Mouse (Mus musculus) MEL (cell line): ENCODE measurements around the gene Selenow. TPM values are rescaled to one million over a fixed set of nuclear protein-coding genes. Genes with fewer than 3 reads are reported as not detected.

Source experiments
- DNase-seq: peaks from one replicate; pipeline ENCODE4 v3.0.0; 2011; ENCODE audit warnings: low read depth, low spot score
- H3K27ac ChIP-seq: 2 replicates; pipeline ENCODE4 v1.5.1; 2012; ENCODE audit warnings: low read depth, mild to moderate bottlenecking, control low read depth, low read length, moderate library complexity; ENCODE audit not compliant: control insufficient read depth
- H3K27me3 ChIP-seq, 2 experiments: fragments of 150-350 bp in 1 of 2; sonication (generic) in 1 of 2; 2 replicates each; pipeline ENCODE4 v1.6.1; 2012; ENCODE audit warnings: low read length in 2 of 2, mild to moderate bottlenecking in 2 of 2, improper control_type of control experiment in 1 of 2, moderate library complexity in 1 of 2; ENCODE audit not compliant: insufficient read depth in 2 of 2, control insufficient read depth in 1 of 2
- H3K36me3 ChIP-seq, 2 experiments: 2 replicates each; pipeline ENCODE4 v1.6.1; 2012 to 2014; ENCODE audit warnings: low read length in 2 of 2, improper control_type of control experiment in 1 of 2, inconsistent platforms in 1 of 2, mild to moderate bottlenecking in 1 of 2; ENCODE audit not compliant: insufficient read depth in 2 of 2, control insufficient read depth in 1 of 2
- H3K4me1 ChIP-seq, 2 experiments: fragments of 150-350 bp in 1 of 2; sonication (generic) in 1 of 2; 2 replicates each; pipeline ENCODE4 v1.6.1; 2012; ENCODE audit warnings: low read length in 2 of 2, improper control_type of control experiment in 1 of 2, mild to moderate bottlenecking in 1 of 2; ENCODE audit not compliant: insufficient read depth in 2 of 2, control insufficient read depth in 1 of 2
- H3K4me3 ChIP-seq, 2 experiments: fragments of 150-350 bp in 1 of 2; sonication (generic) in 1 of 2; 2 replicates each; pipeline ENCODE4 v1.5.1; 2012; ENCODE audit warnings: low read depth in 2 of 2, low read length in 2 of 2, mild to moderate bottlenecking in 2 of 2, moderate library complexity in 2 of 2, control low read depth in 1 of 2, improper control_type of control experiment in 1 of 2; ENCODE audit not compliant: control insufficient read depth in 1 of 2, insufficient read depth in 1 of 2
- H3K79me2 ChIP-seq: 2 replicates; pipeline ENCODE4 v1.6.1; 2012; ENCODE audit warnings: mild to moderate bottlenecking, low read length, moderate library complexity; ENCODE audit not compliant: control insufficient read depth, poor library complexity, insufficient read depth
- H3K9ac ChIP-seq: 2 replicates; pipeline ENCODE4 v1.6.1; 2012; ENCODE audit warnings: low read depth, mild to moderate bottlenecking, control low read depth, low read length, moderate library complexity; ENCODE audit not compliant: control insufficient read depth, poor library complexity, severe bottlenecking
- H3K9me3 ChIP-seq: fragments of 150-350 bp; sonication (generic); replicated peaks from 2 replicates; pipeline ENCODE4 v1.6.1; 2012; ENCODE audit warnings: mild to moderate bottlenecking, low read length, improper control_type of control experiment, moderate library complexity; ENCODE audit not compliant: insufficient read depth
- BHLHE40 ChIP-seq: IDR thresholded peaks from 2 replicates; pipeline ENCODE4 v1.6.1; 2012; ENCODE audit warnings: low read depth, mild to moderate bottlenecking, inconsistent platforms, low read length, improper control_type of control experiment, borderline replicate concordance
- CHD2 ChIP-seq: IDR thresholded peaks from 2 replicates; pipeline ENCODE4 v1.6.1; 2011; ENCODE audit warnings: low read length, improper control_type of control experiment
- CTCF ChIP-seq, 3 experiments: IDR thresholded peaks in 2 of 3; conservative IDR thresholded peaks in 1 of 3; 2 replicates each; pipeline ENCODE4 v1.5.1; 2011 to 2012; ENCODE audit warnings: low read length in 3 of 3, low read depth in 2 of 3, mild to moderate bottlenecking in 2 of 3, improper control_type of control experiment in 1 of 3, inconsistent platforms in 1 of 3, mixed read lengths in 1 of 3, moderate library complexity in 1 of 3; ENCODE audit not compliant: control insufficient read depth in 1 of 3, insufficient read depth in 1 of 3, poor library complexity in 1 of 3, severe bottlenecking in 1 of 3
- ELF1 ChIP-seq: IDR thresholded peaks from 2 replicates; pipeline ENCODE4 v1.6.1; 2014; ENCODE audit warnings: low read depth, mild to moderate bottlenecking, inconsistent platforms, low read length, improper control_type of control experiment, moderate library complexity
- ETS1 ChIP-seq: IDR thresholded peaks from 2 replicates; pipeline ENCODE4 v1.6.1; 2012; ENCODE audit warnings: low read depth, mild to moderate bottlenecking, inconsistent platforms, low read length, improper control_type of control experiment, moderate library complexity
- GABPA ChIP-seq: IDR thresholded peaks from 2 replicates; pipeline ENCODE4 v1.6.1; 2012; ENCODE audit warnings: low read depth, mild to moderate bottlenecking, inconsistent platforms, low read length, improper control_type of control experiment, moderate library complexity
- GATA1 ChIP-seq: IDR thresholded peaks from 2 replicates; pipeline ENCODE4 v1.6.1; 2011; ENCODE audit warnings: low read depth, low read length, improper control_type of control experiment
- HCFC1 ChIP-seq: IDR thresholded peaks from 2 replicates; pipeline ENCODE4 v1.6.1; 2012; ENCODE audit warnings: low read depth, mild to moderate bottlenecking, inconsistent platforms, low read length, improper control_type of control experiment, moderate library complexity
- KAT2A ChIP-seq: conservative IDR thresholded peaks from 2 replicates; pipeline ENCODE4 v1.6.1; 2012; ENCODE audit warnings: low read depth, low read length, improper control_type of control experiment, inconsistent platforms
- MAX ChIP-seq: IDR thresholded peaks from 2 replicates; pipeline ENCODE4 v1.6.1; 2011; ENCODE audit warnings: low read length, improper control_type of control experiment
- MEF2A ChIP-seq: IDR thresholded peaks from 2 replicates; pipeline ENCODE4 v1.6.1; 2014; ENCODE audit warnings: low read depth, mild to moderate bottlenecking, inconsistent platforms, low read length, improper control_type of control experiment; ENCODE audit not compliant: poor library complexity, insufficient replicate concordance, severe bottlenecking; ENCODE audit errors: extremely low read depth
- MXI1 ChIP-seq: IDR thresholded peaks from 2 replicates; pipeline ENCODE4 v1.6.1; 2011; ENCODE audit warnings: mild to moderate bottlenecking, low read depth, low read length, improper control_type of control experiment
- MYB ChIP-seq: IDR thresholded peaks from 2 replicates; pipeline ENCODE4 v1.6.1; 2011; ENCODE audit warnings: mild to moderate bottlenecking, low read depth, low read length, improper control_type of control experiment
- MYC ChIP-seq: IDR thresholded peaks from 2 replicates; pipeline ENCODE4 v1.6.1; 2011; ENCODE audit warnings: low read depth, mild to moderate bottlenecking, low read length, improper control_type of control experiment, moderate library complexity
- NELFE ChIP-seq: IDR thresholded peaks from 2 replicates; pipeline ENCODE4 v1.6.1; 2011; ENCODE audit warnings: low read depth, low read length, improper control_type of control experiment
- NRF1 ChIP-seq: IDR thresholded peaks from 2 replicates; pipeline ENCODE4 v1.6.1; 2014; ENCODE audit warnings: low read depth, mild to moderate bottlenecking, inconsistent platforms, low read length, improper control_type of control experiment, moderate library complexity; ENCODE audit not compliant: poor library complexity, insufficient read depth, severe bottlenecking
- POLR2A ChIP-seq, 2 experiments: IDR thresholded peaks; 2 replicates each; pipeline ENCODE4 v1.6.1; 2011 to 2012; ENCODE audit warnings: low read length in 2 of 2, mild to moderate bottlenecking in 2 of 2, control low read depth in 1 of 2, improper control_type of control experiment in 1 of 2, low read depth in 1 of 2, moderate library complexity in 1 of 2; ENCODE audit not compliant: control insufficient read depth in 1 of 2, insufficient read depth in 1 of 2, poor library complexity in 1 of 2
- POLR2AphosphoS2 ChIP-seq: IDR thresholded peaks from 2 replicates; pipeline ENCODE4 v1.6.1; 2011; ENCODE audit warnings: low read length, improper control_type of control experiment
- POLR2AphosphoS5 ChIP-seq: IDR thresholded peaks from 2 replicates; pipeline ENCODE4 v1.6.1; 2012; ENCODE audit warnings: low read depth, borderline replicate concordance, mild to moderate bottlenecking, inconsistent platforms, low read length, moderate library complexity, mixed read lengths
- RAD21 ChIP-seq: IDR thresholded peaks from 2 replicates; pipeline ENCODE4 v1.6.1; 2011; ENCODE audit warnings: mild to moderate bottlenecking, low read depth, low read length, improper control_type of control experiment
- SIN3A ChIP-seq: IDR thresholded peaks from 2 replicates; pipeline ENCODE4 v1.6.1; 2012; ENCODE audit warnings: low read length, improper control_type of control experiment, inconsistent platforms
- TAL1 ChIP-seq: IDR thresholded peaks from 2 replicates; pipeline ENCODE4 v1.6.1; 2012; ENCODE audit warnings: mild to moderate bottlenecking, inconsistent platforms, low read length, moderate library complexity, mixed read lengths
- TBP ChIP-seq: IDR thresholded peaks from 2 replicates; pipeline ENCODE4 v1.8.0; 2011; ENCODE audit warnings: low read depth, low read length, improper control_type of control experiment
- TCF12 ChIP-seq: IDR thresholded peaks from 2 replicates; pipeline ENCODE4 v1.6.1; 2014; ENCODE audit warnings: low read depth, mild to moderate bottlenecking, inconsistent platforms, low read length, improper control_type of control experiment, moderate library complexity
- USF1 ChIP-seq: IDR thresholded peaks from 2 replicates; pipeline ENCODE4 v1.6.1; 2014; ENCODE audit warnings: low read depth, mild to moderate bottlenecking, inconsistent platforms, low read length, improper control_type of control experiment, moderate library complexity
- ZC3H11A ChIP-seq: IDR thresholded peaks from 2 replicates; pipeline ENCODE4 v1.6.1; 2012; ENCODE audit warnings: low read depth, mild to moderate bottlenecking, inconsistent platforms, low read length, improper control_type of control experiment
- ZNF384 ChIP-seq: IDR thresholded peaks from 2 replicates; pipeline ENCODE4 v1.6.1; 2012; ENCODE audit warnings: low read depth, mild to moderate bottlenecking, inconsistent platforms, low read length, improper control_type of control experiment
- polyA plus RNA-seq, 2 experiments: library from polyadenylated mRNA; stranded (reverse) in 1 of 2; unstranded in 1 of 2; fragments of >175 nt in 1 of 2; fragments of >200 nt in 1 of 2; gene quantifications; 2 replicates each; pipeline versions ENCODE4 v1.2.1 to v1.2.4; 2012; ENCODE audit warnings: low replicate concordance in 2 of 2, low read depth in 1 of 2; ENCODE audit not compliant: insufficient read length in 2 of 2, insufficient read depth in 1 of 2, missing spikeins in 1 of 2
- total RNA-seq: library from RNA; depleted of rRNA; stranded (reverse); fragments of 300-350 nt; gene quantifications from 2 replicates; pipeline ENCODE4 v1.2.3, GENCODE M21; 2012

Selenow gene
- total and polyA plus RNA-seq, 3 experiments: 13.1 to 71.2 TPM; not detected in 1

DNA sequence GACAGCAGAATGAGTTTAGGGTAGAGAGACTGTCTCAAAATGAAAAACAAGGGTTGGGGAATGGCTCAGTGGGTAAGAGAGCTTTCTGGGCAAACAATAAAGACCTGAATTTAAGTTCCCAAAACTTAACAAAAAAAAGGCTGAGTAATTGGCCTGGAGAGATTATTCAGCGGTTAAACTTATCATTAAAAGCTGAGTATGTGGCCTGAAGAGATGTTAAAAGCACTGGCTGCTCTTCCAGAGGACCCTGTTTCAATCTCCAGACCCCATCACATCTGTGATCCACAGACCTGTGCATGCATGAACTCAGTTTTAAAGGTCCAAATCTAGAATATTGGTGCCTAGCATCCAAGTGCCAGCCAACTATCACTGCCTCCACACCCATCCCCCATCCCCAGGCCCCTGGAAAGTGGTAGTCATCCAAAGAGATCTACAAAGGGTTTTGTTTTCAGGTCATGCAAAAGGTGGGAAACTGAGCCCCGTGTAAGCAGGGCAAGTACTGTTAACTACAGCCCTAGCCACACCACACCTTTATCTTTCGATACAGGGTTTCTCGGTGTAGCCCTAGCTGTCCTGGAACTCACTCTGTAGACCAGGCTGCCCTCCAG, 25.6 kb upstream of the Selenow start (continued):
- TF ChIP-seq MYB (peak; percentile 55), CTCF (IDR thresholded peaks at IDR 0.05 in 2 of 3, conservative IDR thresholded peaks at IDR 0.05 in 1 of 3; ENCODE audit: control insufficient read depth in 1 of 3, insufficient read depth in 1 of 3, low read depth in 2 of 3, low read length in 3 of 3, poor library complexity in 1 of 3, severe bottlenecking in 1 of 3) (no peak), GABPA (no peak; the same call in 1 of the 2 replicates), NELFE (no peak), HCFC1 (no peak), RAD21 (no peak)
- TF ChIP-seq, all 39 proteins: peak for 11

DNA sequence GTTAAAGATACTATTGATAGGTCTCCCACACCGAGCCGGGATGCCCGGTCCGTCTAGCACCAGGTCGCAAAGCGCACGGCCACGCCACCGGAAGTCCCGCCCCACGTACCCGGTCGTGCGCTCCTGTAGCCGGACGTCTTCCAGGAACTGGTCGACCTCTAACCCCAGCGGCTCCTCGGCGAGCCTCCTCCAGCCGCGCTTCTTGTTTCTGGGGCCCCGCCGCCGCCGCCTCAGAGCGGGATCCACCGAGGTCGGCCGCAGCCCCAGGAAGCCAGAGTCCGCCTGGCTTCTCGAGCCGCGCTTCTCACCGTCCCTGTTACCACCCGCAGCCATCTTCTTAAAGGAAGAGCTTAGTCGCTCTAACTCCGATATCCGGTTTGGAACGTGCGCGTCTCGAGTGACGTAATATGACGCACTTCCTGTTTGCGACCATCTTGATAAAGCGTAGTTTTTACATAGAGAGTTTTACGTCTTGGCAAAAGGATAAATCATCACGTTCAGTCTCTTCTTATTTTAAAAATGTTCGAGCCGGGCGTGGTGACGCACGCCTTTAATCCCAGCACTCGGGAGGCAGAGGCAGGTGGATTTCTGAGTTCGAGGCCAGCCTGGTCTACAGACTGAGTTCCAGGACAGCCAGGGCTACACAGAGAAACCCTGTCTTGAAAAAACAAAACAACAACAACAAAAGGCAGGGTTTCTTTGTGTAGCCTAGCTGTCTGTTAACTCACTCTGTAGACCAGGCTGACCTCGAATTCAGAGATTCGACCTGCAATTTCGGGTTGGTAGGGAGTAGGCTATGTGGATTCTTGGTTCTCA, 23.7 kb upstream of the Selenow start, which contains the start of gene Nop53:
Nop53 (minus strand) TSS at position 354 of the 816 bp plus-strand sequence.
- peak within 1 kb of the TSS; percentile 96 to 98 for H3K4me3 ChIP-seq
- H3K4me1 ChIP-seq: peaks cover 7 to 33% of the 10 kb centered on the region in 2 experiments
- H3K9ac ChIP-seq: peak within 1 kb of the TSS; percentile 98
- DNase-seq: peak; percentile 99
- H3K27ac ChIP-seq: peak within 1 kb of the TSS; percentile 97
- peaks cover 25% of the 10 kb centered on the region for H3K79me2 ChIP-seq
- peaks cover 4 to 38% of the 10 kb centered on the region in 2 experiments; a peak in 3 of 4 replicates for H3K36me3 ChIP-seq
- no peaks in the 10 kb centered on the region for H3K9me3 ChIP-seq
- H3K27me3 ChIP-seq: no peaks in the 10 kb centered on the region
- TF ChIP-seq ZC3H11A: no peak
- peak; percentile 23; the same call in 1 of the 2 replicates for TF ChIP-seq TCF12
- peak; percentile 76 for TF ChIP-seq SIN3A
- TF ChIP-seq POLR2AphosphoS5: no peak
- TF ChIP-seq CHD2: no peak
- TF ChIP-seq MXI1: peak; percentile 75
- peak; percentile 74 for TF ChIP-seq KAT2A
- peak; percentile 45; the same call in 1 of the 2 replicates for TF ChIP-seq NRF1
- peak; percentile 81 for TF ChIP-seq ELF1
- TF ChIP-seq BHLHE40: peak; percentile 85
- peak; percentile 77; the same call in 1 of the 2 replicates for TF ChIP-seq POLR2AphosphoS2
- TF ChIP-seq GATA1: peak; percentile 85
- TF ChIP-seq USF1: 0 out of 2 replicates have a peak, but pooled peaks have one; percentile 25
- peak; percentile 62; the same call in 1 of the 2 replicates for TF ChIP-seq MYC
- peak; percentile 63 to 87; a peak in 3 of 4 replicates for TF ChIP-seq POLR2A (IDR thresholded peaks at IDR 0.05; ENCODE audit: control insufficient read depth in 1 of 2, insufficient read depth in 1 of 2, low read depth in 1 of 2, low read length in 2 of 2, poor library complexity in 1 of 2)
- TF ChIP-seq NELFE: peak; percentile 87
- no peak for TF ChIP-seq TAL1
- TF ChIP-seq MEF2A: no peak
- TF ChIP-seq HCFC1: peak; percentile 89
- no peak for TF ChIP-seq ZNF384
- peak; percentile 85 for TF ChIP-seq TBP
- peak; percentile 82 for TF ChIP-seq ETS1
- TF ChIP-seq MAX: peak; percentile 23; the same call in 1 of the 2 replicates
